Mouse (Mus musculus) cerebral cortex, adult 2 months (tissue): ENCODE results near the gene Tdrd3.

ENCODE experiments used
- WGBS: fragments of 180-500 bp; shearing (Covaris S2); methylation state at CpG from one replicate; pipeline ENCODE4 v1.1.7; 2018; 5-methylcytosine and 5-hydroxymethylcytosine counted together

The Tdrd3 gene

DNA sequence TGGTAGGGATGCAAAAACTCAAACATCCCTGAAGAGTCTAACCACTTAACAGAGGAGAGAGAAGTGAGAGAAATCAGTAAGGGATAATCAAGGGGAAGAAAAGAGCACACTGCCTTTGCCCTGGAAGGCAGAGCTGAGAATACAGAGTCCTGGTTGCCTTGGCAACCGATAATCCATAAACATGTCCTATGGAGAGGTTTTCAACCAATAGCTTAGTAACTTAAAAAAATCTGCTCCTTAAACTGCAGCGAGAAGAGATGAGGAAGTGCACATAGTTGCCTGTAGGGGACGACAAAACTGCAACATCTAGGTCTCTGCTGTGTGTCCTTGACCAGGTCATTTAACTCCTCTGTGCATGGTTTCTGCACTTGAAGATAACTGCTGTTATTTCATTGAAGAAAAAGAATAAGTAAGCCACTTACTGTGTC lies 150.6 kb downstream of the Tdrd3 start:
- WGBS = 23% methylated on average over 3 of the region's 3 CpGs

GRCm38 (mm10) chr14:87567626-87568446 lies 151.4 kb downstream of the Tdrd3 start:
- 10% methylated on average over 20 of the region's 20 CpGs for WGBS

GRCm38 (mm10) chr14:87568447-87568908 lies 152.0 kb downstream of the Tdrd3 start:
- 1% methylated on average over 15 of the region's 15 CpGs for WGBS

GRCm38 (mm10) chr14:87569471-87569870 lies 153.0 kb downstream of the Tdrd3 start:
- WGBS = 91% methylated on average over 2 of the region's 2 CpGs

- 37% methylated on average over 5 of the region's 5 CpGs for WGBS
Observed at GRCm38 (mm10) chr14:87572453-87572852, 156.0 kb downstream of the Tdrd3 start.

- 60% methylated on average over 3 of the region's 3 CpGs for WGBS
Observed at GRCm38 (mm10) chr14:87582610-87583009, 166.2 kb downstream of the Tdrd3 start.
